Comparison of ENCODE assay signal across 26 mouse cellular contexts in the genomic region with DNA sequence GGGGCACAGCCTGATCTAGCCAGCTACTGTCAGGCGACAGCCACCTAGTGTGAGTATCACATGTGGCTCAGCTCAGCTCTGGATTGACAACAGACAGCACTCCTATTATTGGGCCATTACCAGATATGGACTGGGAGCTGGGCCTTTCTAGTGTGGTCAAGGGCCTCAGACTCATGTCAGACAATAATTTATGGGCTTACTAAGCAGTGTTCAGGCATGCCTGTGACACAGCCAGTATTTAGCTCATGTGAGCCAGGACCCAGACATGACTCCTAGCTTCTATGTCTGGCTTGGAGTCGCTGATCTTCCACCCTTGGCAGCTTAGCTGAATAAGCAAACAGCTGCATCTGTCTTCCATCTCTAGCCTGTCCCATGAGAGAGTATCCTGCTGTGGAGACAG. TPM values are rescaled to one million over a fixed set of nuclear protein-coding genes. Genes with fewer than 3 reads are reported as not detected.
DNase-seq lines count a peak whose midpoint lies in the region; ATAC-seq and TF ChIP-seq lines count a peak whose summit lies in the region.
"Had no signal": no experiment of that assay in that cellular context is flagged by ENCODE, and none has a peak within 500 bp of the region (broad histone marks: within the 10 kb centered on the region; RNA-seq: fewer than 3 reads in every experiment).

No protein-coding gene starts in this region.

- no peak overlapping the region for H3K27ac ChIP-seq in CH12.LX (ENCODE audit: insufficient read depth, low read depth)
- H3K27ac ChIP-seq in midbrain, embryonic 16.5 days (ENCODE audit: low read length), result no peak overlapping the region
- H3K27ac ChIP-seq: hindbrain, embryonic 14.5 days; left cerebral cortex, adult 2 months; liver, embryonic 13.5 days had no signal

- TF ChIP-seq RAD21 in CH12.LX (IDR thresholded peaks at IDR 0.05; ENCODE audit: low read depth, low read length), result no peak

- 76% methylated on average over 2 of the region's 2 CpGs for WGBS in midbrain, embryonic 16.5 days

- H3K4me2 ChIP-seq in CH12.LX (ENCODE audit: insufficient read depth, low read depth, poor library complexity, severe bottlenecking), result no peak overlapping the region
- no peak overlapping the region for H3K4me2 ChIP-seq in midbrain, embryonic 16.5 days (ENCODE audit: low read length)
- H3K4me2 ChIP-seq: hindbrain, embryonic 14.5 days; liver, embryonic 13.5 days; midbrain, embryonic 11.5 days had no signal

- peak; percentile 31; the same call in 1 of the 2 replicates for TF ChIP-seq POLR2A in CH12.LX (IDR thresholded peaks at IDR 0.05; ENCODE audit: low read depth, low read length)

- no peak for TF ChIP-seq EP300 in CH12.LX (IDR thresholded peaks at IDR 0.05; ENCODE audit: low read length)

- H3K27me3 ChIP-seq in CH12.LX (replicated peaks), result no peaks in the 10 kb centered on the region
- no peaks in the 10 kb centered on the region for H3K27me3 ChIP-seq in midbrain, embryonic 16.5 days (ENCODE audit: control insufficient read depth, insufficient read depth, low read depth, low read length)
- H3K27me3 ChIP-seq: liver, embryonic 13.5 days had no signal

- intact Hi-C loops in gastrocnemius, postnatal 14 days (cut with DNase I; ENCODE audit: low total_unique reads), result no loop called here
- intact Hi-C loops in gastrocnemius, postnatal 36 days (cut with DNase I), result no loop called here

- in situ Hi-C loops in CH12.LX (cut with MboI; ENCODE audit: low pct_ligation_motif_present, low pct_unique_long_range_greater_than_20kb, low sequenced_read_pairs), result loop anchor here (25.0 kb wide), 1 partner anchor 200 kb away; no protein-coding TSS in a partner anchor

- peak; percentile 21 for DNase-seq in gastrocnemius, postnatal 14 days
- no peak for DNase-seq in gastrocnemius, postnatal 36 days
- DNase-seq in kidney, postnatal 10 days, result peak; percentile 51
- no peak for DNase-seq in kidney, adult 9 months
- DNase-seq in CH12.LX (ENCODE audit: extremely low read depth), result no peak
- DNase-seq in NIH3T3 (ENCODE audit: low read depth), result peak; percentile 17
- no peak for DNase-seq in c-Kit-positive CD71-positive TER-119-positive erythroid progenitor cells, embryonic 14.5 days (ENCODE audit: low spot score)
- DNase-seq: adrenal gland, adult 8-10 months; cerebellum, adult 8-10 months; heart, postnatal 4 days; layer of hippocampus, adult 9-11 months; liver, embryonic 13.5 days; lung, adult 2 months; lung, postnatal 14 days; right cerebral cortex, postnatal 14 days; spleen, adult 18-20 months; thymus, postnatal 14 days had no signal

- no peak for ATAC-seq in midbrain, embryonic 16.5 days
- ATAC-seq: forebrain, embryonic 16.5 days; inflammation-experienced regulatory T-cells, adult 6 months had no signal

- H3K9ac ChIP-seq in CH12.LX (ENCODE audit: insufficient read depth, low read depth), result no peak overlapping the region
- no peak overlapping the region for H3K9ac ChIP-seq in midbrain, embryonic 16.5 days (ENCODE audit: low read depth, low read length)
- H3K9ac ChIP-seq: hindbrain, embryonic 14.5 days; liver, embryonic 13.5 days had no signal

- no peak overlapping the region for H3K4me3 ChIP-seq in CH12.LX (replicated peaks in 1 of 3; ENCODE audit: low read depth in 2 of 3, low read length in 2 of 3, poor library complexity in 1 of 3)
- no peak overlapping the region for H3K4me3 ChIP-seq in midbrain, embryonic 16.5 days (ENCODE audit: low read depth, low read length)
- H3K4me3 ChIP-seq: left cerebral cortex, adult 2 months; liver, embryonic 13.5 days had no signal

- peaks cover 83 to 93% of the 10 kb centered on the region in 2 experiments for H3K36me3 ChIP-seq in CH12.LX (replicated peaks in 1 of 2; ENCODE audit: control insufficient read depth in 1 of 2, insufficient read depth in 1 of 2, low read length in 1 of 2)
- H3K36me3 ChIP-seq in midbrain, embryonic 16.5 days (ENCODE audit: control insufficient read depth, insufficient read depth, low read length), result peaks cover 46% of the 10 kb centered on the region

- no peaks in the 10 kb centered on the region for H3K79me2 ChIP-seq in CH12.LX (replicated peaks; ENCODE audit: control insufficient read depth, extremely low read depth, insufficient read depth, poor library complexity, severe bottlenecking)

- H3K9me3 ChIP-seq in CH12.LX (replicated peaks; ENCODE audit: low read length), result no peaks in the 10 kb centered on the region
- H3K9me3 ChIP-seq in midbrain, embryonic 16.5 days (replicated peaks; ENCODE audit: control insufficient read depth, low read length, poor library complexity, severe bottlenecking), result no peaks in the 10 kb centered on the region
- H3K9me3 ChIP-seq: liver, embryonic 13.5 days had no signal

- TF ChIP-seq CTCF in CH12.LX (conservative IDR thresholded peaks at IDR 0.05 in 1 of 2, IDR thresholded peaks at IDR 0.05 in 1 of 2; ENCODE audit: low read depth in 2 of 2, low read length in 2 of 2), result no peak

- no peaks in the 10 kb centered on the region for H3K4me1 ChIP-seq in CH12.LX (ENCODE audit: control insufficient read depth in 1 of 2, insufficient read depth in 2 of 2)
- no peaks in the 10 kb centered on the region for H3K4me1 ChIP-seq in midbrain, embryonic 16.5 days (ENCODE audit: control insufficient read depth, insufficient read depth, low read length)

- dilution Hi-C loops in CH12.LX (cut with MboI; ENCODE audit: extremely low pct_ligation_motif_present, extremely low pct_unique_long_range_greater_than_20kb, low sequenced_read_pairs), result no loop called here

TF ChIP-seq in CH12.LX, 34 proteins besides CTCF, POLR2A, EP300 and RAD21:
- TF ChIP-seq MXI1 (IDR thresholded peaks at IDR 0.05; ENCODE audit: low read depth, low read length) (no peak), HCFC1 (IDR thresholded peaks at IDR 0.05; ENCODE audit: low read depth, low read length) (no peak), MAX (IDR thresholded peaks at IDR 0.05; ENCODE audit: low read length) (no peak), USF2 (conservative IDR thresholded peaks at IDR 0.05; ENCODE audit: low read depth, low read length) (no peak), RCOR1 (conservative IDR thresholded peaks at IDR 0.05; ENCODE audit: low read depth, low read length) (no peak), ZKSCAN1 (IDR thresholded peaks at IDR 0.05; ENCODE audit: borderline replicate concordance, low read depth, low read length) (no peak), POLR2AphosphoS2 (IDR thresholded peaks at IDR 0.05; ENCODE audit: low read depth, low read length) (no peak), MAZ (IDR thresholded peaks at IDR 0.05; ENCODE audit: low read depth, low read length) (no peak), IRF4 (IDR thresholded peaks at IDR 0.05; ENCODE audit: low read depth, low read length) (no peak), KAT2A (IDR thresholded peaks at IDR 0.05; ENCODE audit: insufficient replicate concordance, low read length) (no peak), CHD2 (IDR thresholded peaks at IDR 0.05; ENCODE audit: low read length) (no peak)

RNA-seq across cellular contexts. Expression of gene Polr3h, which starts 13.5 kb away (rescaled TPM):
- total RNA-seq in gastrocnemius, postnatal 14 days (2021), result 1 to 10 TPM; 7.3 to 8.1 TPM
- 1 to 10 TPM; 7.7 TPM for total RNA-seq in gastrocnemius, postnatal 36 days (2021)
- 59.3 and 64.9 TPM in 2 replicates for total RNA-seq in CH12.LX (2012; rRNA removed)
- 40.5 and 40.7 TPM in 2 replicates for total RNA-seq in CH12.LX (2014; rRNA removed)
- polyA plus RNA-seq in CH12.LX (2012; ENCODE audit: insufficient read length, low read depth), result 153 and 224 TPM in 2 replicates
- polyA plus RNA-seq in midbrain, embryonic 16.5 days (2015; fragmentation: Nextera tagmentation; extraction: Ambion mirVana), result 74.3 and 77.2 TPM in 2 replicates

RNA-seq across cellular contexts. Expression of gene Csdc2, which starts 24.1 kb away (rescaled TPM):
- 1 to 10 TPM; 3.7 to 3.8 TPM for total RNA-seq in gastrocnemius, postnatal 14 days (2021)
- total RNA-seq in gastrocnemius, postnatal 36 days (2021), result 1 to 10 TPM; 1.8 to 2.3 TPM
- total RNA-seq in CH12.LX (2012; rRNA removed) (0.08 and 0.13 TPM in 2 replicates), CH12.LX (2014; rRNA removed) (not detected in 2 replicates)
- polyA plus RNA-seq in CH12.LX (2012; ENCODE audit: insufficient read length, low read depth), result 0.43 and 0.45 TPM in 2 replicates
- 241 and 293 TPM in 2 replicates for polyA plus RNA-seq in midbrain, embryonic 16.5 days (2015; fragmentation: Nextera tagmentation; extraction: Ambion mirVana)
- total RNA-seq: megakaryocyte progenitor cell, adult 5-6 weeks; monocyte, adult 5-6 weeks; neutrophil, adult 5-6 weeks had no signal
- polyA plus RNA-seq: inflammation-experienced regulatory T-cells, adult 6 months had no signal

RNA-seq across cellular contexts. Expression of gene Aco2, which starts 40.4 kb away (rescaled TPM):
- total RNA-seq in gastrocnemius, postnatal 14 days (2021), result 1,000 to 10,000 TPM in 1 of 2 experiments, 100 to 1,000 TPM in 1; 894 to 1,160 TPM
- total RNA-seq in gastrocnemius, postnatal 36 days (2021), result 1,000 to 10,000 TPM; 1,185 to 1,290 TPM
- total RNA-seq in CH12.LX (2012; rRNA removed) (177 and 190 TPM in 2 replicates), CH12.LX (2014; rRNA removed) (150 and 161 TPM in 2 replicates)
- polyA plus RNA-seq in CH12.LX (2012; ENCODE audit: insufficient read length, low read depth), result 205 and 222 TPM in 2 replicates
- polyA plus RNA-seq in midbrain, embryonic 16.5 days (2015; fragmentation: Nextera tagmentation; extraction: Ambion mirVana), result 252 and 272 TPM in 2 replicates

RNA-seq across cellular contexts. Expression of gene Phf5a, which starts 40.8 kb away (rescaled TPM):
- 10 to 100 TPM; 40.8 to 41.2 TPM for total RNA-seq in gastrocnemius, postnatal 14 days (2021)
- total RNA-seq in gastrocnemius, postnatal 36 days (2021), result 10 to 100 TPM; 38.1 to 39.4 TPM
- total RNA-seq in CH12.LX (2012; rRNA removed), result 86.3 and 126 TPM in 2 replicates
- 116 and 137 TPM in 2 replicates for total RNA-seq in CH12.LX (2014; rRNA removed)
- polyA plus RNA-seq in CH12.LX (2012; ENCODE audit: insufficient read length, low read depth), result 177 and 228 TPM in 2 replicates
- polyA plus RNA-seq in midbrain, embryonic 16.5 days (2015; fragmentation: Nextera tagmentation; extraction: Ambion mirVana), result 107 and 117 TPM in 2 replicates

RNA-seq across cellular contexts. Expression of gene Pmm1, which starts 48.2 kb away (rescaled TPM):
- 10 to 100 TPM; 15.2 to 16.9 TPM for total RNA-seq in gastrocnemius, postnatal 14 days (2021)
- total RNA-seq in gastrocnemius, postnatal 36 days (2021), result 10 to 100 TPM; 14.7 to 15.5 TPM
- total RNA-seq in CH12.LX (2012; rRNA removed), result 120 and 128 TPM in 2 replicates
- 48.3 and 51.8 TPM in 2 replicates for total RNA-seq in CH12.LX (2014; rRNA removed)
- polyA plus RNA-seq in CH12.LX (2012; ENCODE audit: insufficient read length, low read depth), result 140 and 153 TPM in 2 replicates
- 81.4 and 107 TPM in 2 replicates for polyA plus RNA-seq in midbrain, embryonic 16.5 days (2015; fragmentation: Nextera tagmentation; extraction: Ambion mirVana)

Comparison
In these comparisons a context has a peak if more than half of its experiments do, and no peak if none do; other contexts are left out.
1. DNase-seq: peak in gastrocnemius, postnatal 14 days (single experiment), kidney, postnatal 10 days (single experiment) and NIH3T3 (single experiment); none in gastrocnemius, postnatal 36 days (0 of 2), kidney, adult 9 months (single experiment), CH12.LX (single experiment) and c-Kit-positive CD71-positive TER-119-positive erythroid progenitor cells, embryonic 14.5 days (single experiment).
2. RNA of gene Polr3h, which starts 13.5 kb away (total RNA-seq): 40.5 to 64.9 TPM in CH12.LX; 7.3 to 8.1 TPM in gastrocnemius, postnatal 14 days and 7.7 TPM in gastrocnemius, postnatal 36 days; every median in the first group is over 4 times any median in the second.
3. RNA of gene Aco2, which starts 40.4 kb away (total RNA-seq): 1,185 to 1,290 TPM in gastrocnemius, postnatal 36 days and 894 to 1,160 TPM in gastrocnemius, postnatal 14 days; 150 to 190 TPM in CH12.LX; every median in the first group is over 4 times any median in the second.